Mouse (Mus musculus) myocyte (in vitro differentiated cells): ENCODE data around the gene Hpca.

Experiments
- CEBPB ChIP-seq: IDR thresholded peaks from 2 replicates; pipeline ENCODE4 v1.6.1; 2011; ENCODE audit warnings: mild to moderate bottlenecking, moderate library complexity; ENCODE audit not compliant: poor library complexity, insufficient read depth, severe bottlenecking
- E2F4 ChIP-seq: IDR thresholded peaks from one replicate; pipeline ENCODE4 v1.6.1; 2011; ENCODE audit warnings: mild to moderate bottlenecking, control low read depth, moderate library complexity; ENCODE audit not compliant: insufficient read depth
- MAX ChIP-seq: IDR thresholded peaks from one replicate; pipeline ENCODE4 v1.6.1; 2011; ENCODE audit warnings: low read depth, mild to moderate bottlenecking, control low read depth
- POLR2A ChIP-seq: IDR thresholded peaks from one replicate; pipeline ENCODE4 v1.6.1; 2011; ENCODE audit warnings: low read depth, mild to moderate bottlenecking, control low read depth, moderate library complexity; ENCODE audit not compliant: insufficient read length
- POLR2AphosphoS2 ChIP-seq: IDR thresholded peaks from one replicate; pipeline ENCODE4 v1.6.1; 2011; ENCODE audit warnings: low read depth, control low read depth; ENCODE audit not compliant: insufficient read length
- SRF ChIP-seq: IDR thresholded peaks from one replicate; pipeline ENCODE4 v1.6.1; 2011; ENCODE audit warnings: low read depth; ENCODE audit not compliant: control insufficient read depth, insufficient read length
- USF1 ChIP-seq: IDR thresholded peaks from one replicate; pipeline ENCODE4 v1.6.1; 2011; ENCODE audit warnings: low read depth, mild to moderate bottlenecking, control low read depth, moderate library complexity

- TF ChIP-seq POLR2A (no peak), USF1 (no peak), MAX (no peak), CEBPB (no peak), E2F4 (no peak), POLR2AphosphoS2 (no peak), SRF (no peak)
Measured at GRCm38 (mm10) chr4:129130149-129130548, 8.3 kb upstream of the Hpca start.
